Mouse (Mus musculus) macrophage (primary cell): ENCODE measurements around the gene Srd5a3. TPM values are rescaled to one million over a fixed set of nuclear protein-coding genes. Genes with fewer than 3 reads are reported as not detected.
A peak's percentile ranks its signal among the peaks of the same experiment; 100 is the strongest.

Source experiments
- H3K27ac ChIP-seq: fragments of 350-480 bp; formaldehyde crosslinking; 2 replicates; pipeline ENCODE4 v1.9.0; 2021
- H3K36me3 ChIP-seq: fragments of 350-480 bp; formaldehyde crosslinking; 2 replicates; pipeline ENCODE4 v1.9.0; 2021; ENCODE audit errors: inconsistent target
- H3K4me3 ChIP-seq: fragments of 350-480 bp; formaldehyde crosslinking; 2 replicates; pipeline ENCODE4 v1.9.0; 2021; ENCODE audit errors: inconsistent target
- H3K79me2 ChIP-seq: fragments of 350-480 bp; formaldehyde crosslinking; 2 replicates; pipeline ENCODE4 v1.9.0; 2021; ENCODE audit errors: inconsistent target
- WGBS: methylation state at CpG from one replicate; pipeline ENCODE4 v1.1.7; 2026; ENCODE audit warnings: inconsistent platforms; ENCODE audit not compliant: missing documents; 5-methylcytosine and 5-hydroxymethylcytosine counted together
- polyA plus RNA-seq: library from polyadenylated mRNA; stranded (reverse); fragments of 250-400 nt; gene quantifications from 3 replicates; pipeline ENCODE4 v1.2.4, GENCODE M21; 2018; ENCODE audit warnings: inconsistent platforms

The Srd5a3 gene
- polyA plus RNA-seq, 1 experiment from 2014 or later, result 60.1 TPM

GRCm38 (mm10) chr5:76163828-76164390 is 23.8 kb downstream of the Srd5a3 start:
- WGBS, result 91% methylated on average over 4 of the region's 4 CpGs
- no peak overlapping the region for H3K4me3 ChIP-seq
- no peak overlapping the region for H3K27ac ChIP-seq
- H3K36me3 ChIP-seq, result no peaks in the 10 kb centered on the region
- no peaks in the 10 kb centered on the region for H3K79me2 ChIP-seq

- 90% methylated on average over 6 of the region's 7 CpGs for WGBS
- H3K79me2 ChIP-seq, result no peaks in the 10 kb centered on the region
- H3K36me3 ChIP-seq, result no peaks in the 10 kb centered on the region
These were observed 24.8 kb downstream of the Srd5a3 start for GRCm38 (mm10) chr5:76164827-76165226.

GRCm38 (mm10) chr5:76170522-76170921 is 30.5 kb downstream of the Srd5a3 start:
- WGBS, result 88% methylated on average over 4 of the region's 4 CpGs
- Histone ChIP-seq H3K36me3 (no peaks in the 10 kb centered on the region), H3K79me2 (no peaks in the 10 kb centered on the region), H3K27ac (no peak overlapping the region), H3K4me3 (no peak overlapping the region)

More at GRCm38 (mm10) chr5:76164827-76165226, 24.8 kb downstream of the Srd5a3 start:
- Histone ChIP-seq H3K27ac (no peak overlapping the region), H3K4me3 (no peak overlapping the region)

GRCm38 (mm10) chr5:76171039-76171438 is 31.0 kb downstream of the Srd5a3 start:
- H3K79me2 ChIP-seq, result no peaks in the 10 kb centered on the region
- H3K36me3 ChIP-seq, result no peaks in the 10 kb centered on the region
- no peak overlapping the region for H3K4me3 ChIP-seq
- no peak overlapping the region for H3K27ac ChIP-seq

DNA sequence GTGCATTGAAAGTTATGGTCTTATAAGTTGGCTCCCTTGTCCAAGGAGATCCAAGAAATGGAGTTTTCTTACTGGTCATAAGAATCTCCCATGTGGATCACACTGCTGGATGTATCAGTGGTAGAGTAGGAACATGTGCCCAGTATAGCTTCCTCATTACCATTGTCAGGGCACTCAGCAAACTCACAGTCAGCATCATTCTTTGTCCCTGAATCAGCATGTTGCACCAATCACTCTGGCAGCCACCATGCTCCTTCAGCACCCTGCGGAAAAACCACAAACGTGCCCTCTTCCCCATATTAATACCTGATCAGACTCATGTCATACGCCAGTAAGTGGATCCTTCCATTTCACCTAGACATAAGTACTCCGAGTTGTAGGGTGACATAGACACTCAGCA is 35.0 kb downstream of the Srd5a3 start:
- H3K79me2 ChIP-seq, result no peaks in the 10 kb centered on the region
- H3K36me3 ChIP-seq, result no peaks in the 10 kb centered on the region
- WGBS, result 68% methylated on average over 4 of the region's 4 CpGs
- H3K27ac ChIP-seq, result no peak overlapping the region
- no peak overlapping the region for H3K4me3 ChIP-seq

DNA sequence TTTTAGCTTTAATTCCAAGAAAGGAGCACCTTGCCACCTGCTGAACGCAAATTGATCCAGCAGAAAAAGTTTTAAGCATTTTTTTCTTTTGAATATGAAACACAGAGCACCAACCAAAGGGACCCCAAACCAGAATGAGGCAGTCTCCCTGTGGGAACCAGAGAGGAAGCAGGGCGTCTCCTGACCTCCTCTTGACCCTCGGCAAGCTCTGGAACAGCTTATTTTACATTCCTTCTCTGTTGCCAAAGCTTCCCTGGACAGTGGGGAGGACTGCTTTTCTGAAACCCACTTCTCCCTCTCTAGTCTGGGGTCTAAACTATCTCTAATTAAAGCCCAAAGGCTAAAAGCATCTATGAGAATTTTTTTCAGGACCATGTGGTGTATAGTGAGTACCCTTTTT is 36.3 kb downstream of the Srd5a3 start:
- WGBS, result 52% methylated on average over 3 of the region's 3 CpGs
- Histone ChIP-seq H3K36me3 (no peaks in the 10 kb centered on the region), H3K79me2 (no peaks in the 10 kb centered on the region), H3K27ac (no peak overlapping the region), H3K4me3 (no peak overlapping the region)

GRCm38 (mm10) chr5:76176841-76177240 is 36.8 kb downstream of the Srd5a3 start:
- no peaks in the 10 kb centered on the region for H3K36me3 ChIP-seq
- no peak overlapping the region for H3K4me3 ChIP-seq
- no peak overlapping the region for H3K27ac ChIP-seq
- 52% methylated on average over 11 of the region's 11 CpGs for WGBS
- H3K79me2 ChIP-seq, result no peaks in the 10 kb centered on the region

DNA sequence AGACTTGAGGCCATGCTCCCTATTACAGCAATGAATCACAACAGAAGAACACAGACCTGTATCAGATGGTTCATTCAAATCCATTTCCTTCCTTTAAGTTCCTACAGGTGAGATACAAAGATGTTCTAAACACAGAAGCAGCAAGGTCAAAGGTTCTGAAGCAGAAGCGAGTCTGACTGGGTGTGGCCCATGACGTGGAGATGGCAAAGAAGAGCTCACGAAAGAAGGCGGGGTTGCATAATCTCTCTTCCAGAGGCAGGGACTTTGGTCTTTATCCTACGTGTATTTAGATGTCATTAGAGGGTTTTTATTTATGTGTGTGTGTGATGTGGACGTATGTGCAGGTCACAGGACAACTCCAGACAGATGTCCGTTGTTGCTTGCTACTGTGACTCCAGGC is 37.6 kb downstream of the Srd5a3 start:
- 90% methylated on average over 6 of the region's 7 CpGs for WGBS
- H3K79me2 ChIP-seq, result no peaks in the 10 kb centered on the region
- H3K4me3 ChIP-seq, result no peak overlapping the region

GRCm38 (mm10) chr5:76179171-76179570 is 39.1 kb downstream of the Srd5a3 start:
- 83% methylated on average over 5 of the region's 5 CpGs for WGBS
- no peak overlapping the region for H3K27ac ChIP-seq

More for the DNA sequence above, 37.6 kb downstream of the Srd5a3 start:
- Histone ChIP-seq H3K36me3 (no peaks in the 10 kb centered on the region), H3K27ac (no peak overlapping the region)

DNA sequence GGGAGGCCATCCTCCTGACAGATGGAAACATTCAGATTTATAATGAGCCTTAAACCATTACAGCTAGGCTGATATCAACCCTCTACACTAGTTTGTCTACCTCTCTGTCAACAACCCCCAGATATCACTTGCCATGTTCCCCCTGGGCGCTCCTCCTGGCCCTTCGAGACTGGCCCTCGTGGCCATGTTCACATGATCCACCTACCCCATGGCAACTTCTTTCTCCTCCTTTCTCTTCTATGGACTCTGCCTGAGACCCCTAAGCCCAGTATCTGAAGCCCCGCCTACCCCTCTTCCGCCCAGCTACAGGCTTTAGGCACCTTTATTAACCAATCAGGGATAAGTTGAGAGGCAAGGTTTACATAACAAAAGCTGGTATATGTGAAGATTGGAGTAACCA is 39.7 kb downstream of the Srd5a3 start:
- no peak overlapping the region for H3K27ac ChIP-seq
- no peak overlapping the region for H3K4me3 ChIP-seq
- 94% methylated on average over 5 of the region's 5 CpGs for WGBS
- H3K79me2 ChIP-seq, result peaks cover 5% of the 10 kb centered on the region
- H3K36me3 ChIP-seq, result no peaks in the 10 kb centered on the region

More at GRCm38 (mm10) chr5:76179171-76179570, 39.1 kb downstream of the Srd5a3 start:
- Histone ChIP-seq H3K4me3 (no peak overlapping the region), H3K79me2 (no peaks in the 10 kb centered on the region), H3K36me3 (no peaks in the 10 kb centered on the region)

DNA sequence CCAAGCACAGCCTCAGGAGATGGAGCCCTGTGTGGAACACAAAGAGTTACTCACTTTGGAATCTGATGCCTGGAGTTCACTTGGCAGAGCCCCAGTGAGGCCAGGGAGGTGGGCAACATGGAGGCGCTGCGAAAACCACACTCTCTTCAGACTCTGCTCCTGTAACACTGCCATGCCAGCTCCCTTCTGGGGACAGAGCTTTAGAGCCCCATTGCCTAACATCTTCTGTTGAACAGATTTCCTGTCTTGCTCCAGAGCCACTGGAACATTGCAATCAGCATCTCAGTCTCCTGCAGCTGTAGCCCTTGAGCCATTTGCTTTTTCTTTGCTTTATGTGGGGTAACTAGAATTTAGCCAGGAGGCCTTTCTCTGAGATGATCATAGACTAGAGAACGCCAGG is 42.3 kb downstream of the Srd5a3 start:
- Histone ChIP-seq H3K27ac (no peak overlapping the region), H3K79me2 (peaks cover 30% of the 10 kb centered on the region), H3K36me3 (no peaks in the 10 kb centered on the region), H3K4me3 (no peak overlapping the region)
- WGBS, result 51% methylated on average over 3 of the region's 3 CpGs

- 12% methylated on average over 10 of the region's 17 CpGs for WGBS
- H3K36me3 ChIP-seq, result no peaks in the 10 kb centered on the region
- peaks cover 39% of the 10 kb centered on the region for H3K79me2 ChIP-seq
- H3K4me3 ChIP-seq, result peak overlapping the region; percentile 49
- H3K27ac ChIP-seq, result no peak overlapping the region
These were observed 43.1 kb downstream of the Srd5a3 start for GRCm38 (mm10) chr5:76183043-76183749.

DNA sequence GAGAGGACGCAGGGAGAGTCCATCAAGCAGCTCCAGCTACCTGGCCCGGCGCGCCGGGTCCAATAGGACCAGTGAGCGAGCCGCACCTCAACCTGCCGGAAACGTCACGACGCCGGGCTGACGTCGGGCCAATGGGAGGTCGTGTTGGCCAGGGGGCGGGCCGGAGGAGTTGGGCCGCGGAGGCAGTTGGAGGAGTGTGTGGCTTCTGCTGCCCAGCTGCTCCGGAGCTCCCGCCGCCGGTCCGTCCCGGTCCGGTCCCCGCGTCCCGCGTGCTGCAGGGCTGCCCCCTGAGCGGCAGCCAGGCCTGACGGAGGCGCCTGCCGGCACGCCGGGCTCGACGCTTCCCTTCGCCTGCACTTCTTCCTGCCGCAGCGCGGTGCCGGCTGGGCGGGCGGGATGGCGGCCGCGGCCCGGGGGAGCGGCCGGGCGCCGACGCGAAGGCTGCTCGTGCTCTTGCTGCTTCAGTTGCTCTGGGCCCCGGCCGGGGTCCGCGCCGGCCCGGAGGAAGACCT is 43.7 kb downstream of the Srd5a3 start, which contains the start of gene Tmem165:
Gene Tmem165, plus strand, starts transcription at position 131 of the 512 bp plus-strand sequence.
- peak within 1 kb of the TSS; percentile 31 for H3K27ac ChIP-seq
- WGBS, result under 1% methylated on average over 35 of the region's 62 CpGs
- H3K36me3 ChIP-seq, result no peaks in the 10 kb centered on the region
- peaks cover 45% of the 10 kb centered on the region for H3K79me2 ChIP-seq
- peak within 1 kb of the TSS; percentile 62 for H3K4me3 ChIP-seq

- 5% methylated on average over 32 of the region's 38 CpGs for WGBS
- H3K27ac ChIP-seq, result peak overlapping the region; percentile 31
These were observed 44.4 kb downstream of the Srd5a3 start for GRCm38 (mm10) chr5:76184286-76185080.

DNA sequence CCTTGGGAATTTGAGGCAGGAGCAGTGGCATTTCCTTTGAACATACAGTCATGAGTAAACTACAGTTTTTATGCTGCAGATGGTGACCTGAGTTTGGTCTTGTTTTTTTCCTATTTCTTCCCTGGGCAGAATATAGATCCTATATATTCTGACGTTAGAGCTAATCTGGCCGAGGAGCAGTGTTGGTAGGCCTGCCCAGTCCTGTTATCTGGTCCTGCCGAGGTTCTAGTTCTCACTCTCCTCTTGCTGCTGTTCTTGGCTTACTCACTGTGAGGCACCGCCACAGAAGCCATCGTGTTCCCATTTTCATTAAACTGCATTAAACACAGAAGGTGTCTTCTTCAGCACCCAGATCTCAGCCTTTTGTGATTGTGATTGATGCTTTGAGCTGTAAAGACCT is 47.8 kb downstream of the Srd5a3 start:
- H3K4me3 ChIP-seq, result no peak overlapping the region
- H3K36me3 ChIP-seq, result no peaks in the 10 kb centered on the region
- peaks cover 86% of the 10 kb centered on the region for H3K79me2 ChIP-seq
- 92% methylated on average over 5 of the region's 5 CpGs for WGBS
- no peak overlapping the region for H3K27ac ChIP-seq

More at GRCm38 (mm10) chr5:76184286-76185080, 44.4 kb downstream of the Srd5a3 start:
- peaks cover 52% of the 10 kb centered on the region for H3K79me2 ChIP-seq
- peak overlapping the region; percentile 62 for H3K4me3 ChIP-seq
- H3K36me3 ChIP-seq, result no peaks in the 10 kb centered on the region
